Mouse (Mus musculus) ES-E14 (cell line): ENCODE data around the gene Rarb.

Experiments
- CHD2 ChIP-seq: IDR thresholded peaks from 2 replicates; pipeline ENCODE4 v1.6.1; 2014; ENCODE audit warnings: mild to moderate bottlenecking, low read depth, low read length, inconsistent platforms
- HCFC1 ChIP-seq: IDR thresholded peaks from 2 replicates; pipeline ENCODE4 v1.6.1; 2012; ENCODE audit warnings: low read length, inconsistent platforms, borderline replicate concordance; ENCODE audit not compliant: insufficient read depth
- MAFK ChIP-seq: IDR thresholded peaks from 2 replicates; pipeline ENCODE4 v1.6.1; 2014; ENCODE audit warnings: mild to moderate bottlenecking, low read depth, low read length, inconsistent platforms; ENCODE audit not compliant: insufficient read depth
- ZC3H11A ChIP-seq: IDR thresholded peaks from 2 replicates; pipeline ENCODE4 v1.6.1; 2012; ENCODE audit warnings: low read depth, mild to moderate bottlenecking, inconsistent platforms, low read length, borderline replicate concordance
- ZNF384 ChIP-seq: IDR thresholded peaks from 2 replicates; pipeline ENCODE4 v1.6.1; 2012; ENCODE audit warnings: low read depth, low read length, inconsistent platforms

DNA sequence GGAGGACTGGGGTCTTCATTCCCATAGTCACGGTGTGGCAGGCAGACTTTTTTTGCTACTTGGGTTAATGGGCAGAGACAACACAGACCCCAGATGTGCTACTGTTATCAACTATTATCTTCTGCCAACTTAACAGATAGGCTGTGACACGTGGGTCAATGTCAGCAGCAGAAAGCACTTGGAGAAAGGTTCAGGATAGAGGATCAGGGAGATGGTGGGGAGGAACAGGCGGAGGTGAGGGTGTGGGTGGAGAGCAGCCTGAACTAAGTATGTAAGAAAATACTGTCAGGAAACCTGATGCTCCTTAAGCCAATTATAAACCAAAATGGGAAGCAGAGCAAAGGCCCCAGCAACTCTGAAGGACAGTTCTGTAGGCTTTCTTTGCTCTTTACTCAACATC is 101.1 kb downstream of the Rarb start:
- TF ChIP-seq CHD2 (no peak), ZC3H11A (no peak), ZNF384 (no peak), MAFK (no peak), HCFC1 (no peak)
